Mouse (Mus musculus): Measurements from ENCODE around the gene Ccdc88b. TPM values are rescaled to one million over a fixed set of nuclear protein-coding genes. Genes with fewer than 3 reads are reported as not detected.

Ccdc88b gene
- polyA plus RNA-seq, 1 experiment from 2014 or later: 0.71 TPM

DNA sequence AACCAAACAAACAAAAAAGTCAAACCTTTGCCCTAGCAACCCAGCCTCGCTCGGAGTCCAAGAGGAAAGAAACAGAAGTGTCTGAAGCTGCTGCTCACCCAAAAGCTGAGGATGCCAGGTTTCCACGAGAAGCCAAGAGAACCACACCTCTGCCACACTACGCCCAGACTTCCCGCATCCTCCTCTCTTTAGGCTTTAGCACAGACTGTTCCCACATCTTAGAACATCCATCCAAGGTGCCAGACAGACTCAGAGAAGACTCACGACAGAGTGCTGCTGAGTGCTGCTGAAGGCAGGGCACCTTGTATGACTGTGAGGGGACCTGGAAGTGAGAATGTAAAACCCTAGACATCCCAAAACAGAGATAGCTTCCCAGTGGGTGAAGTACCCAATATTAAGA, 17.8 kb upstream of the Ccdc88b start:
- 97% methylated on average over 6 of the region's 6 CpGs for WGBS
- no peaks in the 10 kb centered on the region for H3K4me1 ChIP-seq
- no peaks in the 10 kb centered on the region for H3K36me3 ChIP-seq (ENCODE audit: poor library complexity, severe bottlenecking)
- H3K4me2 ChIP-seq: no peak overlapping the region
- no peaks in the 10 kb centered on the region for H3K27me3 ChIP-seq
- H3K9me3 ChIP-seq (replicated peaks): peaks cover 7% of the 10 kb centered on the region; the same call in 1 of the 2 replicates
- H3K27ac ChIP-seq: no peak overlapping the region
- ATAC-seq: no peak
- H3K4me3 ChIP-seq: no peak overlapping the region
- H3K9ac ChIP-seq: no peak overlapping the region

GRCm38 (mm10) chr19:6874257-6874656, 16.2 kb upstream of the Ccdc88b start:
- Histone ChIP-seq H3K9me3 (replicated peaks) (no peaks in the 10 kb centered on the region), H3K4me1 (no peaks in the 10 kb centered on the region), H3K36me3 (ENCODE audit: poor library complexity, severe bottlenecking) (no peaks in the 10 kb centered on the region), H3K4me2 (no peak overlapping the region), H3K27me3 (no peaks in the 10 kb centered on the region), H3K27ac (no peak overlapping the region), H3K4me3 (no peak overlapping the region), H3K9ac (no peak overlapping the region)
- 80% methylated on average over 1 of the region's 1 CpGs for WGBS
- ATAC-seq: no peak

DNA sequence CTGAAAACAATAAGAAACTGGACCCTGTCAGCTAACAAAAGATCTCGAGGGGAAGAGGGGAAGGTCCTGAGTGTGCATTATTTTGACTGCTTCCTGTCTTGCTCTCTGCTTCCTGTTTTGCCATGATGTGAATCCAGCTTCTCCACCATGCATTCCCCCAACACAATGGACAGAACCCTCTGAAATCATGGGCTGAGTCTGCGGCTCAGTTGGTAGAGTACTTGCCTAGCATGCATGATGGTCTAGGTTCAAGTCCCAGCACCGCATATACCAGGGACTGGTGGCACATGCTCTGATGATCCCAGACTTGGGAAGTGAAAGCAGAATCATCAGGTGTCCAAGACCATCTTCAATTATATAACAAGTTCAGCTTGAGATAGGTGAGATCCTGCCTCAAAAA, 14.7 kb upstream of the Ccdc88b start:
- Histone ChIP-seq H3K9me3 (replicated peaks) (no peaks in the 10 kb centered on the region), H3K27me3 (no peaks in the 10 kb centered on the region), H3K4me3 (no peak overlapping the region), H3K27ac (no peak overlapping the region), H3K36me3 (ENCODE audit: poor library complexity, severe bottlenecking) (no peaks in the 10 kb centered on the region), H3K4me1 (no peaks in the 10 kb centered on the region), H3K9ac (no peak overlapping the region), H3K4me2 (no peak overlapping the region)
- ATAC-seq: no peak
- WGBS: 79% methylated on average over 3 of the region's 3 CpGs

- Histone ChIP-seq H3K9ac (no peak overlapping the region), H3K27ac (no peak overlapping the region), H3K4me3 (no peak overlapping the region), H3K4me2 (no peak overlapping the region), H3K36me3 (ENCODE audit: poor library complexity, severe bottlenecking) (no peaks in the 10 kb centered on the region), H3K4me1 (no peaks in the 10 kb centered on the region), H3K9me3 (replicated peaks) (no peaks in the 10 kb centered on the region), H3K27me3 (no peaks in the 10 kb centered on the region)
- no peak for ATAC-seq
- 64% methylated on average over 5 of the region's 5 CpGs for WGBS
Observed at GRCm38 (mm10) chr19:6871574-6872271, 13.7 kb upstream of the Ccdc88b start.

- H3K27me3 ChIP-seq: no peaks in the 10 kb centered on the region
- H3K4me3 ChIP-seq: no peak overlapping the region
- H3K4me1 ChIP-seq: no peaks in the 10 kb centered on the region
- no peak for ATAC-seq
- H3K9me3 ChIP-seq (replicated peaks): no peaks in the 10 kb centered on the region
- no peaks in the 10 kb centered on the region for H3K36me3 ChIP-seq (ENCODE audit: poor library complexity, severe bottlenecking)
- WGBS: 18% methylated on average over 5 of the region's 5 CpGs
- no peak overlapping the region for H3K4me2 ChIP-seq
- H3K27ac ChIP-seq: no peak overlapping the region
- no peak overlapping the region for H3K9ac ChIP-seq
Observed at GRCm38 (mm10) chr19:6869355-6869754, 11.3 kb upstream of the Ccdc88b start.

- H3K4me1 ChIP-seq: no peaks in the 10 kb centered on the region
- no peak overlapping the region for H3K4me2 ChIP-seq
- no peak overlapping the region for H3K9ac ChIP-seq
- no peaks in the 10 kb centered on the region for H3K9me3 ChIP-seq (replicated peaks)
- WGBS: 93% methylated on average over 4 of the region's 4 CpGs
- no peak for ATAC-seq
- H3K4me3 ChIP-seq: no peak overlapping the region
- no peak overlapping the region for H3K27ac ChIP-seq
- no peaks in the 10 kb centered on the region for H3K36me3 ChIP-seq (ENCODE audit: poor library complexity, severe bottlenecking)
- no peaks in the 10 kb centered on the region for H3K27me3 ChIP-seq
Observed at GRCm38 (mm10) chr19:6861451-6861850, 3.4 kb upstream of the Ccdc88b start.

- H3K4me1 ChIP-seq: peaks cover 7% of the 10 kb centered on the region
- 86% methylated on average over 6 of the region's 6 CpGs for WGBS
Observed at GRCm38 (mm10) chr19:6860706-6861105, 2.7 kb upstream of the Ccdc88b start.

GRCm38 (mm10) chr19:6859971-6860370, 2.0 kb upstream of the Ccdc88b start:
- Histone ChIP-seq H3K9me3 (replicated peaks) (no peaks in the 10 kb centered on the region), H3K4me2 (no peak overlapping the region), H3K4me1 (peaks cover 14% of the 10 kb centered on the region), H3K27ac (no peak overlapping the region), H3K27me3 (peaks cover 11% of the 10 kb centered on the region; the same call in 1 of the 2 replicates), H3K36me3 (ENCODE audit: poor library complexity, severe bottlenecking) (no peaks in the 10 kb centered on the region), H3K9ac (no peak overlapping the region), H3K4me3 (no peak overlapping the region)
- ATAC-seq: no peak
- WGBS: 90% methylated on average over 3 of the region's 3 CpGs

More at GRCm38 (mm10) chr19:6860706-6861105, 2.7 kb upstream of the Ccdc88b start:
- Histone ChIP-seq H3K27ac (no peak overlapping the region), H3K36me3 (ENCODE audit: poor library complexity, severe bottlenecking) (no peaks in the 10 kb centered on the region), H3K9me3 (replicated peaks) (no peaks in the 10 kb centered on the region), H3K4me2 (no peak overlapping the region), H3K4me3 (no peak overlapping the region), H3K9ac (no peak overlapping the region), H3K27me3 (peaks cover 5% of the 10 kb centered on the region; the same call in 1 of the 2 replicates)
- ATAC-seq: no peak

- no peak for ATAC-seq
- peaks cover 20% of the 10 kb centered on the region for H3K27me3 ChIP-seq
- H3K9me3 ChIP-seq (replicated peaks): no peaks in the 10 kb centered on the region
- no peaks in the 10 kb centered on the region for H3K36me3 ChIP-seq (ENCODE audit: poor library complexity, severe bottlenecking)
- H3K4me3 ChIP-seq: no peak overlapping the region
- H3K27ac ChIP-seq: no peak overlapping the region
- H3K4me2 ChIP-seq: no peak overlapping the region
- H3K9ac ChIP-seq: no peak overlapping the region
- H3K4me1 ChIP-seq: peaks cover 17% of the 10 kb centered on the region
- 73% methylated on average over 2 of the region's 2 CpGs for WGBS
Observed at GRCm38 (mm10) chr19:6859032-6859651, 1.1 kb upstream of the Ccdc88b start.

DNA sequence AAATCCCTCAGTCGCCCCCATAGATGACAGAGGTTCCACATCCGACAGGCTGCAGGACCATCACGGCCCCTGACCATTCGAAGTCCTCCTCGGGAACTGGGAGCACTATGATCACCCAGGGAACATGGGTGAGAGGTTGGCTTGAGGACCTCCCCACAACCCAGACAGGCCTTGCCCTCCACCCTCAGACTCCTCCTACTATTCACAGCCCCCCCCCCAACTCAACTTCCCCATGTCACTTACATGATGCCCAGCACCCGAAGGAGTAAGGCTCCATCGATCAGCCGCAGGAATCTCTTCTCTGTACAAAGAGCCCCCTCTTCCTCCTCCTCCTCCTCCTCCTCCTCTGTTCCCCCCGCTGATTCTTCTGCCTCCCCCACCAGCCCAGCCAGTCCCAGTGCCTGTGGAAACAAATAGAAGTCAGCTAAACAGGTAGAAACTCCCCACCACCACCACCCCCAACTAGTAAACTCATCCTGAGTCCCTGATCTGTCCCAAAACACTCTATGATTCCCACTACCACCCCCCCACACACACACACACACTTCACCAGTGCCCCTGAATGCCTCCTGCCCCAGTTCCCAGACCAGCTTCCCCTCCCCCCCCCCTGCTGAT, 513 bp downstream of the Ccdc88b start:
- no peak overlapping the region for H3K4me2 ChIP-seq
- peaks cover 23% of the 10 kb centered on the region for H3K27me3 ChIP-seq
- no peak overlapping the region for H3K9ac ChIP-seq
- 77% methylated on average over 9 of the region's 9 CpGs for WGBS
- H3K4me3 ChIP-seq: no peak overlapping the region
- H3K9me3 ChIP-seq (replicated peaks): no peaks in the 10 kb centered on the region
- H3K4me1 ChIP-seq: peaks cover 17% of the 10 kb centered on the region
- no peak for ATAC-seq
- H3K27ac ChIP-seq: no peak overlapping the region
- no peaks in the 10 kb centered on the region for H3K36me3 ChIP-seq (ENCODE audit: poor library complexity, severe bottlenecking)

DNA sequence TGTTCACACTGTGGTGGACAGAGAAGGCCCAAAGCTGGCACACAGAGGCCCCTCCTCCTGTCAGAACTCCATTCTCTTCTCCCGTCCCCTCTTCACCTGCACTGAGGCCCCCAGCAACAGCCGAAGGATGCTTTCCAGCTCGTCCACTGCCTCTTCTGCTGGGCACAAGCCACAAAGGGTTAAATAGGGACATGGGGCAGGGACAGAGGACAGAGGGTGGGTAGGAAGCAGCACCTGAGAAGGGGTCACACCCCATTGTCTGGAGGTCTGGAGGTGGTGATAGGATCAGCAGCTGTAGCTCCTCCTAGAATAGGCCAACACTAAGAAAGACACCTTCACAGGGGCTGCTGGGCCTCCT, 1.0 kb downstream of the Ccdc88b start:
- no peak overlapping the region for H3K4me3 ChIP-seq
- peaks cover 17% of the 10 kb centered on the region for H3K4me1 ChIP-seq
- H3K9ac ChIP-seq: no peak overlapping the region
- H3K9me3 ChIP-seq (replicated peaks): no peaks in the 10 kb centered on the region
- peaks cover 23% of the 10 kb centered on the region for H3K27me3 ChIP-seq
- 42% methylated on average over 3 of the region's 3 CpGs for WGBS
- H3K27ac ChIP-seq: no peak overlapping the region
- H3K36me3 ChIP-seq (ENCODE audit: poor library complexity, severe bottlenecking): no peaks in the 10 kb centered on the region
- no peak for ATAC-seq
- H3K4me2 ChIP-seq: no peak overlapping the region

DNA sequence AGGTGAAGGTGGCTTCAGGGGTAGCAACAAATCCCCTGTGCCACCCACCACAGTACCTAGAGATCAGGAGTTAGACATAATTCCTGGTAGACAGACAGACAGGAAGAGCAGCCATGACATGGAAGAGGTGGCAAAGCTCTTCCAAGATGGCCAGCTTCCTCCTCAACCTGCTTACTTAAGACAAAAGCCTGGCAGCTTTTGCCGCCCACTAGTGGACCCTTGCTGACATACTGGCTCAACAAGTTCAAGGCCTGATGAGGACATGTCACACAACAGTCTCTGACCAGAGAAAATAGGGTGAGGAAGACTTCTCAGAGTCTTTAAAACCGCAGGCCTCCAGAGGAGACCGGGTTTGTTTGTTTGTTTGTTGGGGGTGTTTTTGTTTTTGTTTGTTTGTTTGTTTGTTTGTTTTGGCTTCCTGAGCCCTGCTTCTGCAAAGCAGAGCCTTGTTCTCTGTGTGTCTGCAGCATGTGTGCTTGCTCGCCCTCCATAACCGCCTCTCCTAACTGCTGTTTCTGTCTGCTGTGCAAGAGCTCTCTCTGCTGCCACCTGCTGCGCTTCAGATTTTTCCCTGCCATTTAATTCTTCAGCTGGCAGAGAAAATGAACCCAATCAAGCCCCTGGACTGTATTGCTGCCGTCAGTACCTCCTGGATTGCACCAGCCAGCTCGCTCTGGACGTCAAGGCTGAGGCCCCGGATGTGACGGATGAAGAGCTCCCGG, 1.6 kb downstream of the Ccdc88b start:
- ATAC-seq: no peak
- no peak overlapping the region for H3K4me3 ChIP-seq
- no peak overlapping the region for H3K9ac ChIP-seq
- H3K27ac ChIP-seq: no peak overlapping the region
- whole genome bisulfite sequencing: 38% methylated on average over 12 of the region's 12 CpGs
- no peaks in the 10 kb centered on the region for H3K36me3 ChIP-seq (ENCODE audit: poor library complexity, severe bottlenecking)
- H3K9me3 ChIP-seq (replicated peaks): no peaks in the 10 kb centered on the region
- peaks cover 17% of the 10 kb centered on the region for H3K4me1 ChIP-seq
- H3K4me2 ChIP-seq: no peak overlapping the region
- peaks cover 23% of the 10 kb centered on the region for H3K27me3 ChIP-seq

Data from forebrain, embryonic 13.5 days (tissue).